9 mouse cellular contexts compared by ENCODE assay signal in genomic region chr6:146770005-146770745, GRCm38 (mm10). TPM values are rescaled to one million over a fixed set of nuclear protein-coding genes. Genes with fewer than 3 reads are reported as not detected.
DNase-seq lines count a peak whose midpoint lies in the region; ATAC-seq lines count a peak whose summit lies in the region.
"Had no signal": no experiment of that assay in that cellular context is flagged by ENCODE, and none has a peak within 500 bp of the region (broad histone marks: within the 10 kb centered on the region; RNA-seq: fewer than 3 reads in every experiment).

No protein-coding gene starts in this region.

- no peak overlapping the region for H3K27ac ChIP-seq in midbrain, embryonic 11.5 days (ENCODE audit: low read depth, low read length)
- no peak overlapping the region for H3K27ac ChIP-seq in midbrain, embryonic 16.5 days (ENCODE audit: low read length)
- H3K27ac ChIP-seq in heart, embryonic 10.5 days = peak overlapping the region; percentile 29; the same call in 1 of the 2 replicates

- no peak overlapping the region for H3K9ac ChIP-seq in midbrain, embryonic 11.5 days (ENCODE audit: low read length)
- H3K9ac ChIP-seq in midbrain, embryonic 16.5 days (ENCODE audit: low read depth, low read length) = no peak overlapping the region

- H3K4me3 ChIP-seq in midbrain, embryonic 11.5 days (ENCODE audit: low read depth, low read length) = no peak overlapping the region
- no peak overlapping the region for H3K4me3 ChIP-seq in midbrain, embryonic 16.5 days (ENCODE audit: low read depth, low read length)
- no peak overlapping the region for H3K4me3 ChIP-seq in heart, embryonic 10.5 days

- no peak overlapping the region for H3K4me2 ChIP-seq in midbrain, embryonic 11.5 days
- no peak overlapping the region for H3K4me2 ChIP-seq in midbrain, embryonic 16.5 days (ENCODE audit: low read length)

- no peak for ATAC-seq in midbrain, embryonic 11.5 days (ENCODE audit: low FRiP score)
- no peak for ATAC-seq in midbrain, embryonic 16.5 days
- ATAC-seq: hindbrain, embryonic 16.5 days had no signal

- H3K36me3 ChIP-seq in midbrain, embryonic 11.5 days (ENCODE audit: control insufficient read depth, insufficient read depth, low read length) = no peaks in the 10 kb centered on the region; the same call in 1 of the 2 replicates
- peaks cover 12% of the 10 kb centered on the region for H3K36me3 ChIP-seq in midbrain, embryonic 16.5 days (ENCODE audit: control insufficient read depth, insufficient read depth, low read length)
- peaks cover 86% of the 10 kb centered on the region for H3K36me3 ChIP-seq in heart, embryonic 10.5 days

- H3K9me3 ChIP-seq in midbrain, embryonic 11.5 days (ENCODE audit: control insufficient read depth, low read length) = no peaks in the 10 kb centered on the region
- H3K9me3 ChIP-seq in midbrain, embryonic 16.5 days (replicated peaks; ENCODE audit: control insufficient read depth, low read length, poor library complexity, severe bottlenecking) = no peaks in the 10 kb centered on the region
- H3K9me3 ChIP-seq in heart, embryonic 10.5 days = no peaks in the 10 kb centered on the region

- H3K4me1 ChIP-seq in midbrain, embryonic 11.5 days (ENCODE audit: control insufficient read depth, insufficient read depth, low read length) = no peaks in the 10 kb centered on the region
- H3K4me1 ChIP-seq in midbrain, embryonic 16.5 days (ENCODE audit: control insufficient read depth, insufficient read depth, low read length) = no peaks in the 10 kb centered on the region
- 0 out of 2 replicates have a peak, but pooled peaks cover 5% of the 10 kb centered on the region for H3K4me1 ChIP-seq in heart, embryonic 10.5 days

- 74% methylated on average over 6 of the region's 6 CpGs for WGBS in midbrain, embryonic 11.5 days
- 77% methylated on average over 6 of the region's 6 CpGs for WGBS in midbrain, embryonic 16.5 days
- WGBS in heart, embryonic 10.5 days = 57% methylated on average over 6 of the region's 6 CpGs

- no peaks in the 10 kb centered on the region for H3K27me3 ChIP-seq in midbrain, embryonic 11.5 days (ENCODE audit: control insufficient read depth, insufficient read depth, low read length)
- H3K27me3 ChIP-seq in midbrain, embryonic 16.5 days (ENCODE audit: control insufficient read depth, insufficient read depth, low read depth, low read length) = no peaks in the 10 kb centered on the region
- no peaks in the 10 kb centered on the region for H3K27me3 ChIP-seq in heart, embryonic 10.5 days (ENCODE audit: insufficient read depth, poor library complexity, severe bottlenecking)

- DNase-seq in midbrain, embryonic 11.5 days (ENCODE audit: low spot score, missing footprints) = peak; percentile 45
- no peak for DNase-seq in heart, embryonic 10.5 days (ENCODE audit: low spot score)
- DNase-seq in kidney, postnatal 10 days = peak; percentile 24
- no peak for DNase-seq in urinary bladder, postnatal 25 days (ENCODE audit: low spot score)
- no peak for DNase-seq in embryo, embryonic 11 days
- DNase-seq in right cerebral cortex, postnatal 36 days (ENCODE audit: low spot score in 2 of 2) = no peak
- DNase-seq: lung, postnatal 4 days had no signal

RNA-seq across cellular contexts. Expression of gene Arntl2, which starts 25.7 kb away (rescaled TPM):
- polyA plus RNA-seq in midbrain, embryonic 11.5 days (2014; fragmentation: Nextera tagmentation; extraction: Ambion mirVana) = 1.4 and 1.5 TPM in 2 replicates
- polyA plus RNA-seq in midbrain, embryonic 16.5 days (2015; fragmentation: Nextera tagmentation; extraction: Ambion mirVana) = 2.9 and 4.2 TPM in 2 replicates
- polyA plus RNA-seq in heart, embryonic 10.5 days (2016; fragmentation: Nextera tagmentation; extraction: Ambion mirVana) = 2.7 and 3.6 TPM in 2 replicates

RNA-seq across cellular contexts. Expression of gene Stk38l, which starts 45.4 kb away (rescaled TPM):
- 20.4 and 22.2 TPM in 2 replicates for polyA plus RNA-seq in midbrain, embryonic 11.5 days (2014; fragmentation: Nextera tagmentation; extraction: Ambion mirVana)
- polyA plus RNA-seq in midbrain, embryonic 16.5 days (2015; fragmentation: Nextera tagmentation; extraction: Ambion mirVana) = 14.4 and 15.8 TPM in 2 replicates
- polyA plus RNA-seq in heart, embryonic 10.5 days (2016; fragmentation: Nextera tagmentation; extraction: Ambion mirVana) = 31.7 and 40.6 TPM in 2 replicates

Comparison
In these comparisons a context has a peak if more than half of its experiments do, and no peak if none do; other contexts are left out.
1. DNase-seq: peak in midbrain, embryonic 11.5 days (single experiment) and kidney, postnatal 10 days (single experiment); none in heart, embryonic 10.5 days (single experiment), urinary bladder, postnatal 25 days (single experiment), embryo, embryonic 11 days (single experiment) and right cerebral cortex, postnatal 36 days (0 of 2).